Mouse (Mus musculus): Measurements from ENCODE around the gene Ugt1a1.

DNA sequence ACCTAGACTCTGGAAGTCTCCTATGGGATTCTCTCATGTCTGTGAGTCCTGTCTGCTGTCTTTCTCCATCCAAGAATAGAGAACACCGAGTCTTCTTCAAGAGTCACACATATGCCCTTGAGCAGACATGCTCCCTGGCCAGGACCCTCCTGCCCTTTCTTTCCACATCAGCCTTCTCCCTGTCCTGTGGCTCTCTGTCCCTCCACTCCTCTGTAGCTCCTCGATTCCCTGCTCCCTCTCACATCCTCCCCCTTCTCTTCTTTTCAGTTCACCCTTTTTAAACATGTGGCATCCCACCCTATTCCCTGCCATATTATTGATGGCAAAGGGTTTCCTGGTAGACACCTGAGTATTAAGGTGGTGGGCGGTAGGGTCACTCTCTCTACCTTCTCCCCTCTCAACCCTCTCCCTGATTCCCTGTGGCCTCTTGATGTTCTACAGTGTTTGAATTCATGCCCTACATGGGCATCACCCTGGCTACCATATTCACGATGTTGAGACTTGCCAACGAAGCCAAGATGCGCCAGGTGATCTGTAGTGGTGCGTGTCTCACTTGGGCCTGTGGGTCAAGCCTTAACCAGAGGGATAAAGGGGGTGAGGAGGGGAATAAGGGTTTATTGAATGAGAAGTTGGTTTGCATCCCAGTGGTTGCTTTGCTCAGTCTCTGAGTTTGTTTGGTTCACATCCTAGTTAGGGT, 20.2 kb downstream of the Ugt1a1 start:
- TF ChIP-seq CTCF (IDR thresholded peaks at IDR 0.05; ENCODE audit: borderline replicate concordance, control insufficient read depth, extremely low read depth, insufficient read depth, low read length, poor library complexity) (no peak), POLR2A (IDR thresholded peaks at IDR 0.05; ENCODE audit: control insufficient read depth, extremely low read depth, insufficient read depth, low read length, poor library complexity) (no peak)
